Mouse (Mus musculus): ENCODE results near the gene Coro1b.

Gene Coro1b

DNA sequence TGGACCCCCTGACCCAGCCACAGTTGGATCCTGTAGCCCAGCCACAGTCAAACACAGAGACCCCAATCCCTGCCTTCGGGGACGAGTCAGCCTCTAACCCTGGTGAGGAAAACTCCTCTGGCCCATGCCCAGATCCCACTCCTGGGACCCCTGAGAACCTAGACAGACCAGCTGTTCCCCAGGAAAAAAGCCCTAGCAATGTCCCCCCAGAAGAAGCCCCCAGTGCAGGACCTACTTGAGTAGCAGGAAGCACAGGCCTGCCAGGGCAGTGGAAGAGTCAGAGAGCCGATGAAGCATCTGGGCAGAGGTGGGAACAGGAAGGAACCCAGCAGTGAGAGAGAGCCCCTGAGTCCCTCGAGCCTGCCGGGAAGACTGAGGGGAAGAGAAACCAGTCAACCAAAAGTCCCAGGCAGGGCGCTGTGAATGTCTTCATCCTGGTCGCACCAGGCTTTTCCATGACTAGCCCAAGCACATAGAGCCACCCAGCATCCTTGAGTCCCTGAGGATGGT, 4.6 kb upstream of the Coro1b start, which contains the start of gene Cabp4:
Gene Cabp4, minus strand, starts transcription at position 275 of the 510 bp plus-strand sequence.
- DNase-seq (ENCODE audit: low spot score): no peak

DNA sequence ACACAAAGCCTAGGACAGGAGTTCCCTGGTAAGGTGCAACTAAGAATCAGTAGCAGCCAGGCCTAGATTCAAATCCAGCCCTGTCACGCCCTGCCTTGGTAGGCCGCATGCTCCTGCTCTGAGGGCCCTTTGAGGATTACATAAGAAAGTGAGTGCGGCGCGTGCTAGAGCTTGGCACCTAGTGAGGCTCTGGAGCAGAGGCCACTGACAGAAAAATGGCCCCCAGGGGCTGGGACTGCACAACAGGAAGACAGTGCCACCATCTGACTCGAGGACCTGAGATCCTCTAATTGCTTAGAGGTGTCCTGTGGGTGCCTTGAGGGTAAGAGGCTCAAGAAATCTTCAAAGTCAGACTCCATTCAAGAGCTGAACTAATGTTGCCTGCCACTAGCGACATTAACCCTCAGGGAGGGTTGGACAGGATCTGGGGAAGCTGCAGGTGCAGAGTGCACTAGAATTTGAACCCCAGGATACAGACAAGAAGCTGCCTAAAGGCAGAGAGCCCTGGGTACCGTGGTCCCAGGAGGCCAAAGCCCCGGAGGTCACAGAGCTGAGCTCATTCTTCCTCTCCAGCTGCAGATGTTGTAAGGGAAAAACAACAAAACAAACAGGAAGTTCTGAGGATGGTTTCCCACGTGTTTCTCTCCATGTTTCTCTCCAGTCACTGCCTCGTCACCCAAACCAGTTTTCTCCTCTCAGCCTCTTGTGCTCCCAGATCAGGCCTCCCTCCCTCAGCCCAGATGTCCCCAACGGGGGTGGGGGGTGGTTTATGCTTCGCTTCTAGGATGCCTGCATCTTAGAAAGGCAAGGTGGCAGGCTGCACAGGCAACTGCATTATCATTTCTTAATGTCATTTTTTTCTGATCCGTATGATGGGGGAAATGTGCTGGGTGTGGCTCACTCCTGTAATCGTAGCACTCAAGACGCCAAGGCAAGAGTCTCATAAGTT, 3.6 kb upstream of the Coro1b start:
- DNase-seq (ENCODE audit: low spot score): no peak

DNA sequence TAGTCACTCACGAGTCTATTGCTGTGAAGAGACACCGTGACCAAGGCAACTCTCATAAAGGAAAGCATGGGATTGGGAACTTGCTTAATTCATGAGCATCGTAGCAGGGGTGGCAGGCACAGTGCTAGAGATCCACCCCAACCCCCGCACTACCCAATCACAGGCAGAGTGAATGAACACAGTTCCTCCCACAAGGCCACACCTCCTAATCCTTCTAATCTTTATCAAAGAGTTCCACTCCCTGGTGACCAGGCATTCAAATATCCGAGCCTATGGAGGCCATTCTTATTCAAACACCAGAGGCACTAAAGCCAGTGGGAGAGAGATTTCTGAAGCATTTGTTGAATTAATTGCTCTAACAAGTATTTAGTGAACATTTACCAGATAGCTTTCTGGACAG, 2.5 kb upstream of the Coro1b start:
- DNase-seq (ENCODE audit: low spot score): no peak

DNA sequence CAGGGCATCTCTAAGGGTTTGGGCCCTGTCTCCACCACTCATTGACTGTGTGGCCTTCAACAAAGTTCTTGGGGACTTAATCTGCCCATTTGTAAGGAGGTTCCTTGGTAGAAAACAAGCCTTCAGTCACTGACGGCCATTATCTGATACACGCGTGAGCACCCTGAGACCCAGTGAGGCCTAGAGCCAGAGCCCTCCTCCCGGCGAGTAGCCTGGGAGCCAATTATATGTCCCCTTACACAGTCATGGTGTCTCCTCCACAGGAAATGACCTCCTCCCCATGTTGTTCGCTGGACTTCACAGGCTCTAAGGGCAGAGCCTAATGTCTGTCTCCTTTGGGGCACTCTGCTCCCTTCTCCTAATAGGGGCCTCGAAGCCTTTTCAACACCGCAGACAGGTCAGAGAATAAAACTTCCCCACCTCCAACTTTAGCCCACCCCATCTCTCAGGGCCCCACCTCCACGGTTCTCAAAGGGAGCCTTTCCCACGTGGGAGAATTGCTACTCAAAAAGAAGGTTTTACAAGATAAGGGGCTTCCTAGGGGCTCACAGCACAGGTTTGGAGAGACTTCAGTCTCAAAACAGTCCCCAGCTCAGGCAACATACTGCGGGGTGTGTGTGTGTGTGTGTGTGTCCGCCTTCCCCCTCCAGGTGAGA, 1.9 kb upstream of the Coro1b start:
- no peak for DNase-seq (ENCODE audit: low spot score)

DNA sequence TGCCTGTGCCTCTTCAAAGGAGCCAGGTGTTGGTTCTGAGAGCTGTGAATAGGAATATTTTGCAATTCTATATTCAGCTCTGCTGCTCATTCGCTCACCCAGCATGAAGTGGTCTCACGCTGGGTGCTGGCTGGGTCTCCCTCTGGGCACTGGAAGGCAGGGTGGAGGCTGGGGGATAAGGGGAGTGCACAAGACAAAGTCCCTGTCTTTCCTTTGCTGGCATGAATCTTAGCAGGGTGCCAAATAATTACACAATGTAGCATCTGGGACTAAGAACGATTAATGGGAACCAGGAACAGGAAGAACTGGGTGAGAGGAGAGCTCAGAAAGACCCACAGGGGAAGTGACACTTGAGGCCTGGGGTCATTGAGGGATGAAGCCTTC, 1.4 kb upstream of the Coro1b start:
- no peak for DNase-seq (ENCODE audit: low spot score)

DNA sequence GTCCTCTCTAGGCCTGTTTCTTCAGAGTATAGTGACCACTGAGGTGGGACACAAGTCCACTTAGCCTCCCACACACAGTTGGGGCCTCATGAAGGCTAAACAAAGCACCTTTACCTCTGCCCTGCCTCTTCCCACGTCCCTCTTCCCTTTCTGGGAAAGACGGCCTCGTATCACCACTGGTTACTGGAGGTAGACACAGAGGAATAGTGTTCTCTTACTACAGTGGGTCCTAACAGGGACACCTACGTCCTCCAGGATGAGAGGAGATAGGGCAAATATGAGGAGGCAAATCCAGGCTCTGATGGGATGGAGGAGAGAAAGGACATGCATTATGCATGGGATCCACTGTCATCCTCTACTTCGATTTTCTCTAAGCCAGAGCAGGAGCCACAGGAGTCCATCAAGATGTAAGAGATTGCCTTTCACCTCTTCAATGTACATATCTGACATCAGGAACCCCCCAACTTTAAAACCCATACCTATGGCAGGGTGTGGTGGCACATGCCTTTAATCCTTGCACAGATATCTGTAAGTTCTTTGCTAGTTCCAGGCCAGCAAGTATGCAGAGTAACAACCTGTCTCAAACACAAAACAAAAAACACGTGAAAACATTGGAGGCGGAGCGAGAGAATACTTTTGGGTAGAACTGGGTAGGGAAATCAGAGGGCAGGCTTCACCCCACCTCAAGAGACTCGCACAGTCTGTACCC, 483 bp upstream of the Coro1b start:
- DNase-seq (ENCODE audit: low spot score): no peak

DNA sequence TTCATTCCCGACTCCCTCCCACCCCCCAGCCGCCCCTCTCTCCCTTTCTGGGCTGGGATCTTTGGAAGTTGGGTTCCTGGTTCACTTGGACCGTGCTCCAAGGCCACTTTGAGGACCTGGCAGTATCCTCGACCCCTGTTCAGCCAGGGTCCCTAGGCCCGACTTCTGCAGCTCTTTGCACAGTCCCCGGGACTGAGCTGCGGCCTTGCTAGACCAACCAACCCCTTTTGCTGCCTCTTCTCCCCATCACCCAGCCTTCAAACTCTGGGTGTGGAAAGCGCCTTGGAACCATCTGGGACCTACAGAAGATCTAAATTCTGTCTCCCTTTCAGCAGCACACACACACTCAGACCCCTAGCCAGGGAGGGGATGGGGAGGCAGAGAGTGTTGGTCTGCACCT, 400 bp downstream of the Coro1b start:
- DNase-seq (ENCODE audit: low spot score): no peak

DNA sequence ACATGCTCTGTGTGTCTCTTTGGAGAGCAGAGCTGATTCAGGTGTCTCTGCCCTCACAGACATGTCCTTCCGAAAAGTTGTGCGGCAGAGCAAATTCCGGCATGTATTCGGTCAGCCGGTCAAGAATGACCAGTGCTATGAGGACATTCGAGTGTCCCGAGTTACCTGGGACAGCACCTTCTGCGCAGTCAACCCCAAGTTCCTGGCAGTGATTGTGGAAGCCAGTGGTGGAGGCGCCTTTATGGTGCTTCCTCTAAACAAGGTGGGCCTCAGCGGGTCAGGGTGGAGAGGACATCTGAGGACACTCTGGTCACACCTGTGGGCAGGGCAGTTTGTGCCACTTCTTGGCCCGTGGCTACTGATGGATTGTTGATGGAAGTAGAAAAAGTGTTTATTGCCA, 864 bp downstream of the Coro1b start:
- no peak for DNase-seq (ENCODE audit: low spot score)

DNA sequence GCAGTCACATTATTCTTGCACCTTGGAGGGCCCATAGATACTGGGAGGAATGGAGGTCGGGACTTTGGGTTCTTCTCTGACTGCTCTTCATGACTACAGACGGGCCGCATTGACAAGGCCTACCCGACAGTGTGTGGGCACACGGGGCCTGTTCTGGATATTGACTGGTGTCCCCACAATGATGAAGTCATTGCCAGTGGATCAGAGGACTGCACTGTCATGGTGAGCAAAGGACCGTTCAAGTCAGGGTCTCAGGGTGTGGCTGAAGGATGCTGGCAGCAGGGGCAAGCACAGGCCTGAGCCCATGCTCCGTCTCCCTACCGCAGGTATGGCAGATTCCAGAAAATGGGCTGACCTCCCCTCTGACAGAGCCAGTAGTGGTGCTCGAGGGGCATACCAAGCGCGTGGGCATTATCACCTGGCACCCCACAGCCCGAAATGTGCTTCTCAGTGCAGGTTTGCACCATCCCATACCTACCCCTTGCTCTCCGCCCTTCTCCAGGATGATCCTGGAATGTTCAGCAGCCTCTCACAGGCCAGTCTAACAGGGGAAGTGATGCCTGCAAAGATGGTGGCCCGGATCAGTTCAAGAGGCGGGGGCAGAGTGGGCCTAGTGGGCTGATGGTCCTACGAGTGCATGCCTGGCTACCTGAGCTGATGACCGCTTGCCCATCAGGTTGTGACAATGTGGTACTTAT, 1.5 kb downstream of the Coro1b start:
- DNase-seq (ENCODE audit: low spot score): no peak

DNA sequence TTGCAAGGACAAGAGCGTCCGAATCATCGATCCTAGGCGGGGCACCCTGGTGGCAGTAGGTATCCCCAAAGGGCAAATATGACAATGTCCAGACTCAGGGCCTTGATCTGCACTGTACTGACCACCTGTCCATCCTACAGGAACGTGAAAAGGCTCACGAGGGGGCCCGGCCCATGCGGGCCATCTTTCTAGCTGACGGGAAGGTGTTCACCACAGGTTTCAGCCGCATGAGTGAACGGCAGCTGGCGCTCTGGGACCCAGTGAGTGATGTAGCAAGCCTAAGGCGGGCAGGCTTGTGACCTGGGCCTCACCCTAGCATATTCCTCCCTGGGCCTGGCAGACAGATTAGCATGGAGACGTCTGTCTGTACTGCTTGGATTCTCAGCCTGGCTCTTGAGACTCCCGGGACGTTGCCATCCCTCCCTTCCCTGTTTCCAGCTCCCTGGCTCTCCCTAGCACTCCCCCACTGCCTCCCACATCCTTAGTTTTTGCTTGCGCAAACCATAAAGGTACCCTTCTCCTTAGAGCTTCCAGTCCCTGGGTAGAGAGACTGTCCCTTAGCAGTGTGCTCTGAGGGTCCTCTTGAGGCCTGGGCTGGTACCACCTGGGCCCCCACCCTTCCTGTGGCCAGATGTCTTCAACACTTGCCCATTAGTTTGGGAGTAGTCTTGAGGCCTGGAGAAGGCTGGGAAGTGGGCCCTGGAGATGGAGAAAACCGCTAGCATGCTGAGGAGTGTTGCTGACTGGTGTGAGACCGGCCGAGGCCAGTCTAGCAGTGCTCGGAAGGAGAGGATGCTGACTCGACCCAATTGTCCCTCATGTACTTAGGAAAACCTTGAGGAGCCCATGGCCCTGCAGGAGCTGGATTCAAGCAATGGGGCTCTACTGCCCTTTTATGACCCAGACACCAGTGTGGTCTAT, 2.4 kb downstream of the Coro1b start:
- DNase-seq (ENCODE audit: low spot score): no peak

DNA sequence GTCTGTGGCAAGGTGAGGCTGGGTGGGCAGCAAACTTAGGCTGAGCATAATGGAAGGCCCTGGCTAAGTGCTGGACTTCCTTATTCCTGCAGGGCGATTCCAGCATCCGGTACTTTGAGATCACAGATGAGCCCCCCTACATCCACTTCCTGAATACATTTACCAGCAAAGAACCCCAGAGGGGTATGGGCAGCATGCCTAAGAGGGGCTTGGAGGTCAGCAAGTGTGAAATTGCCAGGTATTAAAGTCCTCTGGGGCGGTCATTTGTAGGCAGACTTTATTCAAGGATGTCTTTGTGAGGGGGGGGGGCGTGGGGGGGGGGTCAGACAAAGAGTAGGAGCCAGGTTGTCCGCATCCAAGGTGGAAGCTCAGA, 3.1 kb downstream of the Coro1b start:
- no peak for DNase-seq (ENCODE audit: low spot score)

DNA sequence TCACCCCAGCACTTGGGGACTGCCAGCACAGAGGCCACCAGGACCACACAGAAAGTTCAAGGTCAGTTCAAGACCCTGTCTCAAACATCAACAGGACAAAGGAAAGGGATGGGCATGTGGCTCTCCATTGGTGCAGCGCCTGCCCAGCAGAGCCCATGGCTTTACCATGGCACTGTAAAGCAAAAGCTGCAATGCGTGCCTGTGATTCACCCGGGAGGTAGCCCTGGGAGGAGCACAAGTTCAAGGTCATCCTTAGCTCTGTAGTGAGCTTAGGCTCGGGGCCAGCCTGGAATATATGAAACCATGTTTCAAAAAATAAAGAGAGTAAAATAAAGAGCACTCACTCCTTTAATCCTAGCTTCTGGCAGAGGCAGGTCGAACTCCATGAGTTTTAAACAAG, 3.5 kb downstream of the Coro1b start:
- DNase-seq (ENCODE audit: low spot score): no peak

DNA sequence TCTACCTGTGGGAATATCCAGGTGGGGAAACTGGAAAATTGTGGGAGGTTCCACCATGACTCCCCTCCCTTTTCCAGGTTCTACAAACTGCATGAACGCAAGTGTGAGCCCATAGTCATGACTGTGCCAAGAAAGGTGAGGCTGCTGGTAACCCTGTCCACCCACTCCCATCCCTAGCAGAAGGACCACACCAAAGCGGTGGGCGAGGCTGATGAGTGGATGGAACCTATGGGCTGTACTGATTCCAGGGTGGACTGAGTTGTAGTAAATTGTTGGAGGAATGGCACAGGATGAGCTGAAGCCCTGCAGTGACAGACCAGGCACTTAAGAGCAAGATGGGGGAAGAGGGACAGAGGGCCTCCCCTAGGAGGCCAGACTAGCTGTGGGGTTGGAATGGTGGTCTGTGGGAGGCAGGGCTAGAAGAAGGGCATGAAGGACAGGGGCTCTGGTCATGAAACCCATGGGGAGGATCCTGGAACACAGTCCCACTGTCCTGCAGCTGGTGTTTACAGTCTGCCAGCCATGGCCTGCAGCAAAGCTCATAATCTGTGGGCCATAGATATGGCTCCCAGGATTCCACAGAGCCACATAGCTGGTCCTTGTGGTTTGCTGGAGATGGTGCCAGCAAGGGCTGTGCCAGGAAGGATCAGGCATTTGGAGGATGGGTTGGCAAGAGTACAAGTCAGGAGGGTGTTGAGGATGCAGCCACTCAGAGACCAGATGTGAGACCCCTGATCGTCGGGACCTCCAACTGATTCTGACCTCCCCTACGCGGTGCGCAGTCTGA, 4.2 kb downstream of the Coro1b start:
- DNase-seq (ENCODE audit: low spot score): no peak

DNA sequence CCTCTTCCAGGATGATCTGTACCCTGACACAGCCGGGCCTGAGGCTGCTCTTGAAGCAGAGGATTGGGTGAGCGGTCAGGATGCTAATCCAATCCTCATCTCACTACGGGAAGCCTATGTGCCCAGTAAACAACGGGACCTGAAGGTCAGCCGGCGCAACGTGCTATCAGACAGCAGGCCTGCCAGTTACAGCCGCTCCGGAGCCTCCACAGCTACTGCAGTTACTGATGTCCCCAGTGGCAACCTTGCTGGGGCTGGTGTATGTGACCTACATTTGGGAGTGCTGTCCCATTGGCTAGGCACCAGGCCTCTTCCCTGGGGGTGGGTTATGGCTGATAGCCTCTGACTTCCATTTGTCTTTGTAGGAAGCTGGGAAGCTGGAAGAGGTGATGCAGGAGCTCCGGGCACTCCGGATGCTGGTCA, 4.8 kb downstream of the Coro1b start, which contains the start of gene Ptprcap:
Gene Ptprcap, plus strand, starts transcription at position 373 of the 423 bp plus-strand sequence.
- DNase-seq (ENCODE audit: low spot score): no peak

DNA sequence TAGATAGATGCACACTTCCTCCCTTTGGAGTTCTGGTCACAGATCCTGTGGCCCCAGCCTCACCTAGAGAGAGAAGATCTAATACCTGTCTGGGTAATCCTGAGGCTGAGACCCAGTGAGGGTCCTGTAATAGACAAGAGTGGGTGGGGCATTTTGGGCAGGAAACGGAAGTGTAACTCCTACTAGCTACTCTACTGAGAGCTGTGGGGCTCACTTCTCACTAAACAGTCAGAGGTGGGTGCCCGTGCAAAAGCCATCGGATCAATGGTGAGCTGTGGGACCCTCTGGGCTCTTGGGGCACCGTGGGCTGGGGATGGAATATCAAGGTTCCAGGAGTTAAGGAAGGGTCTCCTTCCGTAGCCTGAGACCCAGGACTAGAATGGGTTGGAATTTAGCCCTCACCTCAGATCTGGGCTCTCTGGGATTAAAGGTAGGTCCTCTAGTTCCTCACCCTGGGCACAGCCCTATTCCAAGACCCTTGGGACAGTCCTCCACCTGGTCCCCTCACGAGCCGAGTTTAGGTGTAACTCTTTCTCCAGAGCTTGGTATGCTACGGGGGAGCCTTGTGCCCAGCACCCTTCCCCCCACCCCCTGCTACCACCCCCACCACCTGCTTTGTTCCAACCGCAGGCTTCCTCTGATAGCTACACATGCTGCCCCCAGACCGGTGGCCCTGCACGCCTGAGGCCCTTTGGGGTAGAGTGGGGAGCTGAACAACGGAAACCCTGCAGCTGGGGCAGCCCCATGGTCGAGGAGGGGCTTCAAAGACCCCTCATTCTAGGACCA, 6.2 kb downstream of the Coro1b start:
- no peak for DNase-seq (ENCODE audit: low spot score)

DNA sequence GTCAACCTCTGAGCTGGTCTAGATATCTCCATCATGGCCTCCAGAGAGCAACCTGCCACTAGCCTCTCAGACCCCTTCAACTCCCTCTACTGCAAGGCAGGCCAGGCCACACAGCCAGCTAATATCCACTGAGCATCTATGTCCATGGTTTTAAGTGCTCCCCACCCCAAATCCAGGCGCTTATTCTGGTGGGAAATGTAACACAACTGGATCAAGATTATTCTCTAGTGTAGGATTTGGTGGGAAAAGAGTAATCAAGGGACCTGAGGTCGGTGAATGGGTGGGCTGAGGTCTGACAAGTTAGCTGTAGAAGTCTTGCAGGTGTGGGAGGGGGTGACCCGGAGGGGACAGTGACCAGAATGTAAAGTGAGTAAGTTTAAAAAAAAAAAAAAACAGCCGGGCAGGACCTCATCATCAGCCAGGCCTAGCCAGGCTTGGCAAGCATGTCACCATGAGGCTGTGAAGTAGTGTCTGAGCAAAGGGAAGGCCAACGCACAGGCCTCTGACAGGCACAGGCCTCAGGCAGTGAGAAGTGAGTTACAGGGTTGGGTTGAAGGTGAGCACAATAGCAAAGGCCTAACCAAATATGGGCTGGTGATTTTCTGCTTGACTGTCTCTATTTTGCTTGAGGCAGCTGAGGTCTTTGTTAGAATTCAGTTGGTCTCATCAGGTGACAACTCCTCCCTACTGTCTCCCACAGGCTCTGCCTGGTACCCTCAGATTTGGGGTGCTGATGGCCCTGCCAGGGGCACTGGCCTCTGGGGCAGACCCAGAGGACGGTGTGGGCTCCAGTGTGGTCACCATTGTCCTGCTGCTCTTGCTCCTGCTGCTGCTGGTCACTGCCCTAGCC, 7.0 kb downstream of the Coro1b start:
- no peak for DNase-seq (ENCODE audit: low spot score)

DNA sequence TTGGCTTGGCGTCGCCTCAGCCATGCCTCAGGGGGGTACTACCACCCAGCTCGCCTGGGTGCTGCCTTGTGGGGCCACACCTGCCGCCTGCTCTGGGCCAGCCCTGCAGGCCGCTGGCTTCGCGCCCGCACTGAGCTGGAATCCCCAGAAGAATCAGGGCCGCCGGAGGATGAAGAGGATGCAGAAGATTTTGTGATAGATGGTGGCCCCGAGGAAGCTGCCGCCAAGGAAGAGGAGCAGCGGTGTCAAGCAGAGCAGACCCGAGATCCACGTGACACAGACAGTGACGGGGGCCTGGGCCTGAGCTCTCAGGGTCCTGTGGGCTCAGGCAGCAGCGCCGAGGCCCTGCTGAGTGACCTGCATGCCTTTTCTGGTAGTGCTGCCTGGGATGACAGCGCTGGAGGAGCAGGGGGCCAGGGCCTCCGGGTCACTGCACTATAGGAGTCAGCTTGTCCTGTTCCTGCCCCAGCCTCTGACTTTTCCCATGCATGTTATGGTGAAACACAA, 7.7 kb downstream of the Coro1b start:
- no peak for DNase-seq (ENCODE audit: low spot score)

DNA sequence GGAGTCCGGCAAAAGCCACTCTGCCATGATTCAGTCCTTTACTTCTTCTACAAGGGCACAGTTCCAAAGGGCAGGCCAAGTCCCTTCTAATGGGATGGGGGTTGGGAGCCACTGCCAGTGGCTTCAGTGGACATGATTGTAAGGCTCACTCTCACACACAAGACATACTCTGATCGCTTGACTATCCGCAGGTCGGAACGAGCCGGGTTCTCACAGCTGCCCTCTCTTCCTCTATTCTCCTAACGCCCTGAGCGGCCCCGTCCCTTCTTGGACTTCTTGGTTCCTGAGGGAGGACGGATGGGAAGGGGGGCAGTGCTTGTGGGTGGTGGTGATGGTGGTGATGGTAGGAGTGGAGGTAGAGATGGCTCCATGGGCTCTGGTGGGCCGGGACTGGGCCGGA, 8.4 kb downstream of the Coro1b start:
- DNase-seq (ENCODE audit: low spot score): no peak
